Mouse (Mus musculus) frontal cortex, postnatal 10 days (tissue): ENCODE measurements at regions not wholly inside any gene's neighbourhood (a gene's known extent, or its start where the extent isn't known, plus 50 kb on each side); places are given as distances from the start of the nearest gene placed in this dataset.

Experiments used
- DNase-seq, 2 experiments: peaks; one replicate each; pipeline ENCODE4 v3.0.0; 2022; ENCODE audit warnings: low spot score in 2 of 2, mixed read lengths in 1 of 2

DNA sequence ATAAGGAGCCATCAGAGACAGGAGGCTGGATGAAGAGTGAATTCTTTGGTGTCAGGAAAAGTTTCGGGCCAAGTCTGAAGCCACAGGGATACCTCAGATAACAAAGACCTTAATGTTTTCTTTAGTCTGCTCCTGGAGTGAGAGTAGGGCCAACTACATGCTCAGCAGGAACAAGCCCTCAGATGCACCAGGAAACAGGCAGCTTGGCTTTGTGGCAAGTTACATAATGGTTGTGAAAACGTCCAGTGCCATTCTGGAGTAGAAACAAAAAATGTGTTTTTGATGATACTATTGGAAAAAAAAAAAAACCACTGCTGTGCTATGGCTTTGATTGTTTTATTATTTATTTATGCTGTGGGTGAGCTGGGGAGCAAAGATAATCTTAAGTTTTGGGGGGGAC, 452.2 kb upstream of the Mon1b start:
- DNase-seq = no peak

DNA sequence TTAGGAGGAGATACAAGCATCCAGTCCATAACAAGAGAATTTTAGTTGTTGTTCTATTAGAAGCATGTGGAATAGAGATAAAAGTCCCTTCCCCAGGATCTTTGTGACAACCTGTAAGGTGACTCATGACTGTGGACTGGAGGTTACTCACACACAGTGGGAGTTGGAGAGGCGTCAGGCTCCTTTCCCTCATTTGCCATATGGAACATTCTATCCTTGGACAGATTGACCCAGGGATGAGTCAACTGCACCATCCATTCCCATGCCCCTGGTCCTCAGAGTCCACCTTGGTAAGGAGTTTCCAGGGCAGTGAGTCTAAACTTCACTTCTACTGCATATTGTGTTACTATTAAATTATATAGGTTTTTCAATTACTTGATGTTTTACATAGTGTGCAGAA, 444.9 kb upstream of the Mon1b start:
- DNase-seq = no peak

DNA sequence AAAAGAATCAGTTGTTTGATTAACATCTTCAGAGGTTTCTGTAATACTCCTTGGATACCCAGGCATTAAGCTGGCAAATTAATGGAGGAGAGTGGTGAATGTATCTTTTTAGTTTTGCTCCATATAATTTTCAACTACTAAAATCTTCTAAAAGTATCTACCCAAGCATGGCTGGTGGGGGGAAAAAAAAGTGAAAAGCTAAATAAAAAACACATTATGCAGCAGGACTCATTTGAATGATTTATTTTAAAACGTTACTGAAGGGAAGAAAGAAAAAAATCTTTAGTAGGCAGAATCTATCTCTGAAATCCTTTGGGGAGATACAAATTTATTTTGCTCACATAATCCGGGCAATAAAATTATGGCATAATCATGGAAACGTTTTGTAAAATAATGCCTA, 443.9 kb upstream of the Mon1b start:
- no peak for DNase-seq
